Mouse (Mus musculus): ENCODE results near the gene Rab5if.

DNA sequence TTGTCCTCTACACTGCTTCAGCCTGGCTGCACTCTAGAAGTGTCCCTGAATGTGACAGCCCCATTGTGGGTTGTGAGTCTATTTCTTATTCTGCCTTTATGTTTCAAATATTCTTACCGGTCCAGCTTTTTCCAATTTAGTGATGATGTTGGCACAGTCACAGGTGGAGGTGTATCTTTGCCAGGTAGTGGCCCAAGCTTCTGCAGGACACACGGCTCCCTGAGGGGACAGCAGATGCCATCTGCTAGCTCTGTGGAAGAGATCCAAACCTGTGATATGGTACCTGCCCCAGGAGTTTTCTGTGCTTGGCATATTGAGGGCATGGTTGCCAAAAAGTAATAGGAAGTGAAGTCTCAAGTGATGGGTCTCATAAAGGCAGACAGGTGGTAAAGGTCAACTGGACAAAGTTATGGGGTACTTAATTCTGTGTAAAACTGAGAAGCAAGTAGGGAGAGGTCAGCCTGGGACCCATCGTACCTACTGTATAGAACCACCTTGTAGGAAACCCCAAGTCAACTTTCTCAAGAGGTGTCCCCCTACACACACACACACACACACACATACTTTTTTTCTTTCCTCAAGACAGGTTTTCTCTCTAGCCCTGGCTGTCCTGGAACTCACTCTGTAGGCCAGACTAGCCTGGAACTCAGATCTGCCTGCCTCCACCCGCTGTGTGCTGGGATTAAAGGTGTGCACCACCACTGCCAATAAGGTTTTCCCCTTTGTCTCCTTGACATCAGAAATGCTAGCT, 12.0 kb downstream of the Rab5if start:
- TF ChIP-seq CTCF (IDR thresholded peaks at IDR 0.05; ENCODE audit: control insufficient read depth, insufficient read depth, insufficient replicate concordance, low read depth, low read length) (no peak), POLR2A (IDR thresholded peaks at IDR 0.05; ENCODE audit: control insufficient read depth, low read depth, low read length) (no peak)

Data from testis, adult 2 months (tissue).